Mouse (Mus musculus) erythroid progenitor cell, adult 5-6 weeks (primary cell): Measurements from ENCODE around the gene Maml3. TPM values are rescaled to one million over a fixed set of nuclear protein-coding genes. Genes with fewer than 3 reads are reported as not detected.
A peak's percentile ranks its signal among the peaks of the same experiment; 100 is the strongest.

Source experiments
- ATAC-seq: replicated peaks from 2 replicates; pipeline ENCODE4 v1.8.0; 2016; ENCODE audit warnings: moderate number of reproducible peaks, mild to moderate bottlenecking, moderate TSS enrichment, inconsistent platforms; ENCODE audit not compliant: poor library complexity, low FRiP score, severe bottlenecking
- total RNA-seq, 2 experiments: library from RNA; stranded (forward) in 1 of 2; stranded (reverse) in 1 of 2; fragments of 150-400 nt in 1 of 2; fragments of 186-747, 209-891 nt in 1 of 2; gene quantifications; 2 replicates each; pipeline versions ENCODE4 v1.2.3 to v1.2.4; 2015 to 2017; ENCODE audit warnings: low replicate concordance in 2 of 2

Gene Maml3
- total RNA-seq, 2 experiments from 2014 or later, result 0.15 to 0.84 TPM

GRCm38 (mm10) chr3:51888662-51889433 lies 216.0 kb downstream of the Maml3 start:
- 0 out of 2 replicates have a peak, but pooled peaks have one; percentile 30 for ATAC-seq

- ATAC-seq, result no peak
Observed at GRCm38 (mm10) chr3:51888295-51888661, 216.6 kb downstream of the Maml3 start.

- no peak for ATAC-seq
Observed at GRCm38 (mm10) chr3:51885920-51886319, 219.0 kb downstream of the Maml3 start.

GRCm38 (mm10) chr3:51885487-51885886 lies 219.4 kb downstream of the Maml3 start:
- ATAC-seq, result no peak

- no peak for ATAC-seq
Observed at GRCm38 (mm10) chr3:51881981-51882380, 222.9 kb downstream of the Maml3 start.

- no peak for ATAC-seq
Observed at GRCm38 (mm10) chr3:51881393-51881792, 223.5 kb downstream of the Maml3 start.

- ATAC-seq, result no peak
Observed at GRCm38 (mm10) chr3:51880506-51881036, 224.3 kb downstream of the Maml3 start.

GRCm38 (mm10) chr3:51879211-51879610 lies 225.7 kb downstream of the Maml3 start:
- ATAC-seq, result no peak

- ATAC-seq, result no peak
Observed at GRCm38 (mm10) chr3:51878577-51878976, 226.3 kb downstream of the Maml3 start.

GRCm38 (mm10) chr3:51876729-51877128 lies 228.1 kb downstream of the Maml3 start:
- no peak for ATAC-seq

- ATAC-seq, result no peak
Observed at GRCm38 (mm10) chr3:51875629-51876028, 229.2 kb downstream of the Maml3 start.

GRCm38 (mm10) chr3:51874252-51874651 lies 230.6 kb downstream of the Maml3 start:
- no peak for ATAC-seq

GRCm38 (mm10) chr3:51872771-51873170 lies 232.1 kb downstream of the Maml3 start:
- ATAC-seq, result no peak

GRCm38 (mm10) chr3:51871346-51871745 lies 233.5 kb downstream of the Maml3 start:
- ATAC-seq, result no peak

GRCm38 (mm10) chr3:51869980-51870379 lies 234.9 kb downstream of the Maml3 start:
- ATAC-seq, result no peak

GRCm38 (mm10) chr3:51868857-51869256 lies 236.0 kb downstream of the Maml3 start:
- ATAC-seq, result no peak

- ATAC-seq, result no peak
Observed at GRCm38 (mm10) chr3:51866446-51866845, 238.4 kb downstream of the Maml3 start.

- no peak for ATAC-seq
Observed at GRCm38 (mm10) chr3:51861631-51862030, 243.2 kb downstream of the Maml3 start.

GRCm38 (mm10) chr3:51860458-51860857 lies 244.4 kb downstream of the Maml3 start:
- no peak for ATAC-seq

- ATAC-seq, result no peak
Observed at GRCm38 (mm10) chr3:51859208-51859607, 245.7 kb downstream of the Maml3 start.

GRCm38 (mm10) chr3:51854152-51854551 lies 250.7 kb downstream of the Maml3 start:
- no peak for ATAC-seq

GRCm38 (mm10) chr3:51853610-51854009 lies 251.3 kb downstream of the Maml3 start:
- ATAC-seq, result no peak
